Mouse (Mus musculus) liver, embryonic 13.5 days (tissue): Measurements from ENCODE around the gene Gm10945. TPM values are rescaled to one million over a fixed set of nuclear protein-coding genes. Genes with fewer than 3 reads are reported as not detected.

Experiments
- polyA plus RNA-seq: library from polyadenylated mRNA; unstranded; fragments of >200 nt; fragmentation: Nextera tagmentation; extraction: Ambion mirVana; gene quantifications from 2 replicates; pipeline ENCODE4 v1.2.1, GENCODE M21; 2015

The Gm10945 gene
- polyA plus RNA-seq, 1 experiment from 2014 or later = not detected

Other genes with a start within 250 kb of the Gm10945 start
- gene Oprm1, start 3.3 kb downstream of the Gm10945 start, polyA plus RNA-seq = not detected in 2 replicates